ENCODE assay signal across 14 mouse cellular contexts in genomic region chr11:119817362-119817837, GRCm38 (mm10).
DNase-seq lines count a peak whose midpoint lies in the region; ATAC-seq and TF ChIP-seq lines count a peak whose summit lies in the region.
"Had no signal": no experiment of that assay in that cellular context is flagged by ENCODE, and none has a peak within 500 bp of the region (broad histone marks: within the 10 kb centered on the region; RNA-seq: fewer than 3 reads in every experiment).

No protein-coding gene starts in this region.

- 0 out of 2 replicates have a peak overlapping the region, but pooled peaks have one; percentile 29 for H3K27ac ChIP-seq in forebrain, embryonic 14.5 days (ENCODE audit: low read depth, low read length)
- no peak overlapping the region for H3K27ac ChIP-seq in forebrain, embryonic 11.5 days (ENCODE audit: low read depth, low read length)
- H3K27ac ChIP-seq in hindbrain, embryonic 13.5 days = peak overlapping the region; percentile 30; the same call in 1 of the 2 replicates
- no peak overlapping the region for H3K27ac ChIP-seq in hindbrain, embryonic 12.5 days
- H3K27ac ChIP-seq: neural tube, embryonic 13.5 days had no signal

- peak; percentile 12; the same call in 1 of the 2 replicates for ATAC-seq in forebrain, embryonic 14.5 days
- no peak for ATAC-seq in forebrain, embryonic 11.5 days (replicated peaks; ENCODE audit: low FRiP score)
- ATAC-seq in hindbrain, embryonic 13.5 days (ENCODE audit: low FRiP score) = no peak
- no peak for ATAC-seq in hindbrain, embryonic 12.5 days (ENCODE audit: low FRiP score)
- ATAC-seq in G1E (ENCODE audit: extremely low read depth, insufficient number of reproducible peaks, low FRiP score, poor library complexity, severe bottlenecking) = peak; percentile 62
- ATAC-seq: hindbrain, embryonic 16.5 days had no signal

- TF ChIP-seq CTCF in G1E (IDR thresholded peaks at IDR 0.05; ENCODE audit: low read depth, low read length) = no peak

- H3K4me2 ChIP-seq in forebrain, embryonic 14.5 days (ENCODE audit: low read length) = no peak overlapping the region
- no peak overlapping the region for H3K4me2 ChIP-seq in forebrain, embryonic 11.5 days (ENCODE audit: low read depth, low read length, severe bottlenecking)
- no peak overlapping the region for H3K4me2 ChIP-seq in hindbrain, embryonic 13.5 days
- H3K4me2 ChIP-seq in hindbrain, embryonic 12.5 days (replicated peaks) = no peak overlapping the region
- H3K4me2 ChIP-seq: neural tube, embryonic 13.5 days had no signal

- WGBS in forebrain, embryonic 14.5 days = 44% methylated on average over 3 of the region's 3 CpGs
- WGBS in forebrain, embryonic 11.5 days = 76% methylated on average over 3 of the region's 3 CpGs
- 80% methylated on average over 3 of the region's 3 CpGs for WGBS in hindbrain, embryonic 13.5 days
- 86% methylated on average over 3 of the region's 3 CpGs for whole genome bisulfite sequencing in hindbrain, embryonic 12.5 days

- DNase-seq in forebrain, embryonic 14.5 days (ENCODE audit: low spot score) = peak; percentile 68
- DNase-seq in forebrain, embryonic 11.5 days (ENCODE audit: low spot score) = no peak
- DNase-seq in G1E (ENCODE audit: low spot score) = peak; percentile 28
- peak; percentile 72 for DNase-seq in lung, postnatal 36 days
- DNase-seq in kidney, postnatal 4 days = no peak
- no peak for DNase-seq in urinary bladder, postnatal 36 days (ENCODE audit: low spot score in 2 of 2)
- DNase-seq: gastrocnemius, postnatal 25 days; kidney, adult 8-10 months; spleen, adult 18-20 months; thymus, postnatal 25 days had no signal

- H3K36me3 ChIP-seq in forebrain, embryonic 14.5 days (ENCODE audit: control insufficient read depth, insufficient read depth, low read length) = peaks cover 11% of the 10 kb centered on the region
- no peaks in the 10 kb centered on the region for H3K36me3 ChIP-seq in forebrain, embryonic 11.5 days (ENCODE audit: control insufficient read depth, insufficient read depth, low read length)
- H3K36me3 ChIP-seq in hindbrain, embryonic 13.5 days = peaks cover 32% of the 10 kb centered on the region
- H3K36me3 ChIP-seq in hindbrain, embryonic 12.5 days = peaks cover 36% of the 10 kb centered on the region
- peaks cover 94% of the 10 kb centered on the region for H3K36me3 ChIP-seq in G1E (replicated peaks)

- no peaks in the 10 kb centered on the region for H3K27me3 ChIP-seq in forebrain, embryonic 14.5 days (replicated peaks; ENCODE audit: control insufficient read depth, insufficient read depth, low read length)
- no peaks in the 10 kb centered on the region for H3K27me3 ChIP-seq in forebrain, embryonic 11.5 days (ENCODE audit: control insufficient read depth, insufficient read depth, low read length)
- H3K27me3 ChIP-seq in hindbrain, embryonic 13.5 days = no peaks in the 10 kb centered on the region
- H3K27me3 ChIP-seq in hindbrain, embryonic 12.5 days = no peaks in the 10 kb centered on the region
- no peaks in the 10 kb centered on the region for H3K27me3 ChIP-seq in G1E (ENCODE audit: insufficient read depth, low read length)
- H3K27me3 ChIP-seq: neural tube, embryonic 13.5 days had no signal

- H3K9ac ChIP-seq in forebrain, embryonic 14.5 days (ENCODE audit: low read length) = no peak overlapping the region
- no peak overlapping the region for H3K9ac ChIP-seq in forebrain, embryonic 11.5 days (ENCODE audit: low read length)
- no peak overlapping the region for H3K9ac ChIP-seq in hindbrain, embryonic 13.5 days
- no peak overlapping the region for H3K9ac ChIP-seq in hindbrain, embryonic 12.5 days
- H3K9ac ChIP-seq: neural tube, embryonic 13.5 days had no signal

- H3K4me1 ChIP-seq in forebrain, embryonic 14.5 days (ENCODE audit: control insufficient read depth, insufficient read depth, low read length) = peaks cover 9% of the 10 kb centered on the region; the same call in 1 of the 2 replicates
- 0 out of 2 replicates have a peak, but pooled peaks cover 7% of the 10 kb centered on the region for H3K4me1 ChIP-seq in forebrain, embryonic 11.5 days (replicated peaks; ENCODE audit: control insufficient read depth, insufficient read depth, low read length)
- peaks cover 21% of the 10 kb centered on the region for H3K4me1 ChIP-seq in hindbrain, embryonic 13.5 days (replicated peaks)
- peaks cover 8% of the 10 kb centered on the region; the same call in 1 of the 2 replicates for H3K4me1 ChIP-seq in hindbrain, embryonic 12.5 days
- H3K4me1 ChIP-seq in G1E (ENCODE audit: insufficient read depth, low read depth, low read length) = peaks cover 28% of the 10 kb centered on the region

- H3K4me3 ChIP-seq in forebrain, embryonic 14.5 days (ENCODE audit: low read depth, low read length) = no peak overlapping the region
- H3K4me3 ChIP-seq in forebrain, embryonic 11.5 days (ENCODE audit: low read depth, low read length) = no peak overlapping the region
- no peak overlapping the region for H3K4me3 ChIP-seq in hindbrain, embryonic 13.5 days
- H3K4me3 ChIP-seq in hindbrain, embryonic 12.5 days = no peak overlapping the region
- H3K4me3 ChIP-seq in G1E (ENCODE audit: low read depth, low read length) = no peak overlapping the region
- H3K4me3 ChIP-seq: neural tube, embryonic 13.5 days had no signal

- H3K9me3 ChIP-seq in forebrain, embryonic 14.5 days (replicated peaks; ENCODE audit: control insufficient read depth, low read length) = no peaks in the 10 kb centered on the region
- no peaks in the 10 kb centered on the region for H3K9me3 ChIP-seq in forebrain, embryonic 11.5 days (ENCODE audit: control insufficient read depth, low read length)
- no peaks in the 10 kb centered on the region for H3K9me3 ChIP-seq in hindbrain, embryonic 13.5 days
- H3K9me3 ChIP-seq in hindbrain, embryonic 12.5 days (replicated peaks) = no peaks in the 10 kb centered on the region
- H3K9me3 ChIP-seq in G1E (replicated peaks) = no peaks in the 10 kb centered on the region
- H3K9me3 ChIP-seq: neural tube, embryonic 13.5 days had no signal

Comparison
In these comparisons a context has a peak if more than half of its experiments do, and no peak if none do; other contexts are left out.
1. ATAC-seq: peak in forebrain, embryonic 14.5 days (single experiment) and G1E (single experiment); none in forebrain, embryonic 11.5 days (single experiment), hindbrain, embryonic 13.5 days (single experiment) and hindbrain, embryonic 12.5 days (single experiment).
2. DNase-seq: peak in forebrain, embryonic 14.5 days (single experiment), G1E (single experiment) and lung, postnatal 36 days (single experiment); none in forebrain, embryonic 11.5 days (single experiment), kidney, postnatal 4 days (0 of 2) and urinary bladder, postnatal 36 days (0 of 2).
3. H3K27ac ChIP-seq: peak in forebrain, embryonic 14.5 days (single experiment) and hindbrain, embryonic 13.5 days (single experiment); none in forebrain, embryonic 11.5 days (single experiment) and hindbrain, embryonic 12.5 days (single experiment).